Mouse (Mus musculus) B cell, adult 2 months (primary cell): ENCODE measurements at regions not wholly inside any gene's neighbourhood (a gene's known extent, or its start where the extent isn't known, plus 50 kb on each side); places are given as distances from the start of the nearest gene placed in this dataset.

ENCODE experiments used
- DNase-seq, 2 experiments: peaks; one replicate each; pipeline ENCODE4 v3.0.0; 2022

DNA sequence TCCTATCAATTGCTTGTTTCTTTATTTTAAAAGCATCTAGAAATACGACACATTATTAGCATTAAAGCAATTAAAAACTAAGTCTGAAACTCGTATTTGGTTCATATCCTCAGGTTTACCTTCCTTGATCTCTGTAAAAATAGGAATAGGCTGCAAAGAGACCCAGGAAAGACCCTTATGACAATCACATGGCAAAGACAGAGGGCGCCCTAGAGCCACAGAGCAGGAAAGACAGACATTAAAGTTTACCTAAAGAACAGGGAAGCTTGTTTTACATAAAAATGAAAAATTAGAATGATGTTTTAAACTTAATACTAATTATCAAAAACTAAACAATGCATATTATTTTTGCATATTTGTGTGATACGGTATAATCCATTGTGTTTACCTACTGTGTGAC, 153.2 kb downstream of the Usp25 start:
- DNase-seq = peak; percentile 16 to 17

DNA sequence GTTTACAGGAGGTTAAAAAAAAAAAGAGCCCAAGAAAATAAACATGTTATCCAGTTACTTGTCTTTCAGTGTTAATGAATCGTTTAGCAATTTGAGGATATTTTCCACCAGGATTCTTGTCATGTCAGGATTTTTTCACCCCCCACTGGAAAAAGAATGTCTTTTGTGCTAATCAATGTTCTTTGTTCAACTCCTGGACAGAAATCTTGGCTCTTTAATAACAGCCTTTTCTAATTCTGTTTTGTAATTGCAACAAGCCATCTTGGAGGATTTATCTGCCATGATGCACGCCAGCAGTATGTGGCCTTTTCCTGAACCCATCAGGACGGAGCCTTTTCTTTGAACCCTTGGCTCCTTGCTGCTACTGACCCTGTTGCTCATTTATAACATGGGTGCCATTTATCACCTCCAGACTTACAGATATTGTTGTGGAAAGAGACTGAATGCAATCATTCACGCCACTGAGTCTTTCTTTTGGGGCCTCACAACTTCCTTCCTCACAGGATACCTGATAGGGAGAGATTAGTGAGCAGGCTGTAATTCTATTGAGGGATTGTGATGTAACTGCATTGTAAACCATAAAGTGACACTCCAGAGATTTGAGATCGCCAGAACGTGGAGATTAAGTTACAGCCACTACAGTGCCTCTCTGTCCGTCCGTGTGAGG, 159.7 kb downstream of the Usp25 start:
- DNase-seq = no peak

- DNase-seq = no peak
These were observed 161.4 kb downstream of the Usp25 start for GRCm38 (mm10) chr16:77174744-77175432.

GRCm38 (mm10) chr16:77180990-77181389, 167.5 kb downstream of the Usp25 start:
- DNase-seq = no peak
